Mouse (Mus musculus): ENCODE results near the gene Ankdd1b.
A peak's percentile ranks its signal among the peaks of the same experiment; 100 is the strongest.

Ankdd1b gene

GRCm38 (mm10) chr13:96414384-96414783 lies 56.6 kb downstream of the Ankdd1b start:
- DNase-seq (ENCODE audit: low read depth in 2 of 2, low spot score in 2 of 2): no peak

GRCm38 (mm10) chr13:96408786-96409185 lies 62.2 kb downstream of the Ankdd1b start:
- DNase-seq (ENCODE audit: low read depth in 2 of 2, low spot score in 2 of 2): no peak

GRCm38 (mm10) chr13:96407040-96407439 lies 64.0 kb downstream of the Ankdd1b start:
- no peak for DNase-seq (ENCODE audit: low read depth in 2 of 2, low spot score in 2 of 2)

GRCm38 (mm10) chr13:96405518-96405917 lies 65.5 kb downstream of the Ankdd1b start:
- DNase-seq (ENCODE audit: low read depth in 2 of 2, low spot score in 2 of 2): no peak

- no peak for DNase-seq (ENCODE audit: low read depth in 2 of 2, low spot score in 2 of 2)
Measured at GRCm38 (mm10) chr13:96401251-96401650, 69.7 kb downstream of the Ankdd1b start.

- no peak for DNase-seq (ENCODE audit: low read depth in 2 of 2, low spot score in 2 of 2)
Measured at GRCm38 (mm10) chr13:96389301-96389700, 81.7 kb downstream of the Ankdd1b start.

- peak; percentile 99 to 100 for DNase-seq (ENCODE audit: low read depth in 2 of 2, low spot score in 2 of 2)
Measured at GRCm38 (mm10) chr13:96388042-96388888, 82.7 kb downstream of the Ankdd1b start, which contains the start of gene Poc5. Gene Poc5 (plus strand): TSS chr13:96388294.

- DNase-seq (ENCODE audit: low read depth in 2 of 2, low spot score in 2 of 2): no peak
Measured at GRCm38 (mm10) chr13:96377883-96378282, 93.1 kb downstream of the Ankdd1b start.

- DNase-seq (ENCODE audit: low read depth in 2 of 2, low spot score in 2 of 2): no peak
Measured at GRCm38 (mm10) chr13:96376871-96377270, 94.1 kb downstream of the Ankdd1b start.

- no peak for DNase-seq (ENCODE audit: low read depth in 2 of 2, low spot score in 2 of 2)
Measured at GRCm38 (mm10) chr13:96375519-96375918, 95.5 kb downstream of the Ankdd1b start.

All from CD8-positive naive resting alpha-beta T cell, adult 2 months (primary cell).